Mouse (Mus musculus) CD4-positive, CD25-positive, alpha-beta regulatory T cell (primary cell): ENCODE data around the gene Sept7. TPM values are rescaled to one million over a fixed set of nuclear protein-coding genes. Genes with fewer than 3 reads are reported as not detected.

Source experiments
- polyA plus RNA-seq: library from polyadenylated mRNA; unstranded; fragments of 100-300 nt; shearing (Covaris generic); gene quantifications from one replicate; pipeline ENCODE4 v1.2.1, GENCODE M21; 2017

Sept7 gene
- 372 TPM for polyA plus RNA-seq

GRCm38 (mm10) chr9:25252283-25252726 is at the start of gene Sept7:
Gene Sept7 (plus strand): TSS chr9:25252439.

Other genes starting within 250 kb of the Sept7 start
- not detected for gene Gm10181, start 163.0 kb upstream of the Sept7 start, polyA plus RNA-seq
- gene Herpud2, start 100.6 kb upstream of the Sept7 start, polyA plus RNA-seq, result 88.7 TPM
- gene Eepd1, start 229.1 kb downstream of the Sept7 start, polyA plus RNA-seq, result 1.9 TPM